Mouse (Mus musculus): Measurements from ENCODE around the gene Fcamr.

The Fcamr gene

DNA sequence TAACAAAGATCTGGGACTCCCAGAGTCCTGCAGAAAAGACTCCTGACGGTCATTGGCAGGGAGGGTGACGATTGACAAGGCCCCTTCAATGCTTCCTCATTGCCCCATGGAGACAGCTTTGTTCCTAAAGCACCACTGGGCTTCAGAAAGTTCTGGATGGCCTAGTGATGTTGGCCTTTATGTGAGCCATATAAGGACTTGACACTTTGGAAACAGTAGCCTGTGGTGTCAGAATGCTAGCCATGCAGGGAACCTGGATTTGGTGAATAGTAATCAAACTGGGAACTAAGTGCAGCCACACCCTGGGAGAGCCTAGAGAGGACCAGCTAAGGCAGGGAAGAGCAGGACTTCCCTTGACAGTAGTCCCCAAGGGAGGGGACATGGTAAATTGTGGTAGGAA is 809 bp downstream of the Fcamr start:
- DNase-seq (ENCODE audit: low spot score in 2 of 2) = no peak

DNA sequence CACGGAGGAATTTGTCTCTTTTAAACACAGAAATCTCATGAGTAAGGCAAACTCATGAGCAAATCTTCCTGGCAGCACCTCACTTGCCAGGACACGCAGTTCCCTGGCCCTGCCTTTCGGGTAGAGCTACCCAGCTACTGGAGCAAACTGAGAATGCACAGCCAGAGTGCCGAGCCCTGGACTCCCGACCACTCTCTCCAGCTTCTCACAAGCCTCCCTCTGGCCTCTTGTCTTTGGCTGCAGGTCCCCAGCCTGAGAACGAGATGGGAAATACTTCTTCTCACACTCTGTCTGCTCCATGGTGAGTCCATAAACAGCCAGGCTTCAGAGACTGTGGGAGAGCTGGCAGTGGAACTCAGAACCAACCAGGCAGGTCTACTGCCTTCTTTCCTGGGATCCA is 2.3 kb downstream of the Fcamr start:
- DNase-seq (ENCODE audit: low spot score in 2 of 2) = no peak

DNA sequence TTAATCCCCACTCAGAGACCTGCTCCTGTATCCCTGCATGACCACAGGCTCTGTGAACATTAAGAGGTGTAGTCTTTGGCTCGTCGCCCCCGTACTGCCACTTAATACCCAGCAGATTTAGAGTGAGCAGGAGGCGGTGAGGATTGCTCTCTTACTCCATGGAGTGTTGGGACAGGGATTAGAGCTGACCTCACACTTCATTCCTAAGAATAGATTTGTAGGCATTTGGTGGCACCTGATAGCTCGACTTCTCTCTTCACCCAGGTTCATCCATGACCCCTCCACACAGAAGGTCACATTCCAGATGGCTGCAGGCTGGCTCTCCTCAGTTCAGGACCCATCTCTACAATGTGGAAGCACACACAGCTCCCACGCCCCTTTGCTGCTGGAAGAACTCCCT is 3.6 kb downstream of the Fcamr start:
- no peak for DNase-seq (ENCODE audit: low spot score in 2 of 2)

DNA sequence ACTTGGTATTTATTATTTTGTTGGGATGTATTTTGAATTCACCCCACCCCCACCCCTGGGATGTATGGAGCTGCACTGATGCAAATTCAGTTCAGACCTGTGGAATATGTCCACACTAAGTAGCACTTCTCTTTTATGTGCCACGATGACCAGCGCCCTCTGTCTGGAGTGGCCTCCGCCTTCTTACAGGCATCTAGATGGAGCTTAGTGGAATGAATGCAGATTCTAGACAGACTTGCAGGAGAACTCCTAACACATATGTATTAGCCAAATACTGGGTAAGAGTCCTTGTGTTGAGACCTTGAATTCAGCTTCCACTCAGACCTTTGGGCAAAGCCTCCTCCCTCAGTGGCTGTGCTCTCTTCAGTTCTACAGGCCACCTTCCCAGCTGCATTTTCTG is 10.2 kb downstream of the Fcamr start:
- DNase-seq (ENCODE audit: low spot score in 2 of 2) = no peak

DNA sequence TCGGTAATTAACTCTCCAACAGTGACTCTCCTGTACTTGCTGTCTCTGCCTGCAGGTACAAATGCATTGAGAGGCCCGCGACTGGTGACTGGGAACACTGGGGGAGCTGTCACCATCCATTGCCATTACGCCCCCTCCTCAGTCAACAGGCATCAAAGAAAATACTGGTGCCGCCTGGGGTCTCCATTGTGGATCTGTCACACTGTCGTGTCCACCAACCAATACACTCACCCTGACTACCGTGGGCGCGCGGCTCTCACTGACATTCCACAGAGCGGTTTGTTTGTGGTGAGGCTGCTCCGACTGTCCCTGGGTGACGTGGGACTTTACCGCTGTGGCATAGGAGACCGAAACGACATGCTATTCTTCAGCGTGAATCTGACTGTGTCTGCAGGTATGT is 10.6 kb downstream of the Fcamr start:
- no peak for DNase-seq (ENCODE audit: low spot score in 2 of 2)

DNA sequence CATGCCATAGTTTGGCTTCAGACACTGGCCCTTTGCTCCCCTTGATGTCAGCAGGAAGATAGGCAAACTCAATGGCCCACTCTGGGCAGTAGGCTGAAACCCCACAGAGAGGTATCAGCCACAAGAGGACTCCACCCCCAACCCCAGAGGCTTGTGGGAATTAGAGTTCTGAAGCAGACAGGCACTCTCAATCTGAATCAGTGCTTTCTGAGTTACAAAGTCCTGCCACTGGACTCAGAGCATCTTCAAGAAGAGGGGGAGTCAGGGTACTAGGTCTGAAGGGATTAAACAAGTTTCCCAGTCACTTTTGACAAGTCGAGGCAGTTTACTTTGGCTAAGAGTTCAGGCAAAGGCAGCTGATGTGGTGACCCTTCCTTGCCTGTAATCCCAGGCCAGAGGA is 19.0 kb downstream of the Fcamr start:
- DNase-seq (ENCODE audit: low spot score in 2 of 2) = no peak

DNA sequence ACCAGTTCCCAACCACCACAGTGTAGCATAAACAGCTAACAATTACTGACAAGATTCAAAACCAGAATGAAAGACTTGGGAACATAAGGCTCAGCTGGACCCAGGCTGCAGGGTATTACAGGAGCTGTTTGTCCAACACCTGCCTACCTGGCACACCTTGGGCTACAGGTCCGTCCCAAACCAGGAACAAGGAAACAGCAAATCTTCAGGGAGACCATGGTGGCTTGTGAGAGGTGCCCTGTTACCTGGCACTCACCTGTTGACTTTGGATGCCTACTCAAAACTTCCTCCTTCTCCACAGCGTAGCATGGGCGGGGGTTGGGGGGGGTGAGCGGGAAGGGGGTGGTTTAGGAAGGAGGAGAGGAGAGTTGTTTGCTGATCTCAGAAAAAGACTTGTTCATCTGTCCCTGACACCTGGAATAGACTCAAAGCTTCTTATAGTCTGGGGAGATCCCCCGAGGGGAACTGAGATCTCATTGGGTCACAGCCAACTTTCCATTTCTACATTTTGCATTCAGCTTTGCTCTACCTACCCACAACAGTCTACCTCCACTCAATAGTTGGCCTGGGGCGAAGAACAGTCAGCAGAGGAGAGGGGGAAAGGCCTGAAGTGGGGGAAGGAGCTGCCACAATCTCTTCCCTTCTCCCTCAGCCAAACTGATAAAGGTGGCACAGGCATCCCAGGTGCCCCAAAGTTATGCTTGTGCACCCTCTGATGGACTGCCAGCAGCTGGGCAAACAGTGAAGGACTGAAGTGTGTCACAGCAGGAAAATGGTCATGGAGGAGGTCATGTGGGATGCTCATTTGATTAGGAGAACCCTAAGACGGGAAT is 19.8 kb downstream of the Fcamr start:
- no peak for DNase-seq (ENCODE audit: low spot score in 2 of 2)

DNA sequence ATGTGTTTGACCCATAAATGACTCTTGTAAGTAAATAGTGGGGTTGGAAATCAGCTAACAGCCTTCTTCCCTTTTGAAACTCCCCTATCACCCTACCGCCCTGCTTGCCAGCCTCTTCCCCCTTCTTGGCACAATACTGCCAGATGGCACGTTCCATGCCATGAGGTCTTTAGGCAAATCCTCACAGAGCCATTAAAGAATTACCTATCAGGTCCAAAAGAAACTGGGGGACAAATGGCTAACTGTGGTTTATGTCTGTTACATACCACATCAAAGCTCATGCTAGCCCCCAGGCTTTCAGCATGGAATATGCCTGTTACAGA is 20.4 kb downstream of the Fcamr start:
- DNase-seq (ENCODE audit: low spot score in 2 of 2) = no peak

DNA sequence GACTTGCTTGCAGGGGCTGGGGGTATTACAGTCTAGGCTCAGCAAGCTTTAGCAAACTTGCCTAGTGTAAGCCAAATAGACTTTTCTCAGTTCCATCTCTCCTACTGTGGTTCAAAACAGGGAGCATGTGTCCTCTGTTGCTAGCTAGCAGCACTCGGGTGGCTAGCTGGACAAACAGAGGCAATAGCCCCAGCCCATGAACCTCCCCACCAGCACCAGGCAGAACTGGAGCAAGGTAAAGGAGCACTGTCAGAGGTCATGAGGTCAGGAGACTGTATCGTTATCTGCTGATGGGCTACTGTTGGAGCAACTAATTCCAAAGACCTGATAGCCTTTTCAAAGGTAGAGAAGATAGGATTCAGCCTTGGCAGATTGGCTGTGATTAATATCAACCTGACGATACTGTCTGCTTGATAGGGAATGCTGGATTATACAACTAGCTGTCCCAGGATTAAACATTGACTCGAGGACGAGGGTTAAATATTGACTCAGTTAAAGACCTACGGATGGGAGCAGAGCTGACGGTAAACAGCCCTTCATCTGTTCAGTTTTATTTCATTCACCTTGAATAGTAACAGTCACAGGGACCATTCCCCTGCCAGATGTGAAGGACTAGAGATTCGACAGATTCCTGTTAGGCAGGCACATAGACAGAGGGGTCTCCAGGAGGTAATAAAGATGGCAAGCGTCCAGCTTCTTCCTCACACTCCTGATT is 21.4 kb downstream of the Fcamr start:
- DNase-seq (ENCODE audit: low spot score in 2 of 2) = no peak

DNA sequence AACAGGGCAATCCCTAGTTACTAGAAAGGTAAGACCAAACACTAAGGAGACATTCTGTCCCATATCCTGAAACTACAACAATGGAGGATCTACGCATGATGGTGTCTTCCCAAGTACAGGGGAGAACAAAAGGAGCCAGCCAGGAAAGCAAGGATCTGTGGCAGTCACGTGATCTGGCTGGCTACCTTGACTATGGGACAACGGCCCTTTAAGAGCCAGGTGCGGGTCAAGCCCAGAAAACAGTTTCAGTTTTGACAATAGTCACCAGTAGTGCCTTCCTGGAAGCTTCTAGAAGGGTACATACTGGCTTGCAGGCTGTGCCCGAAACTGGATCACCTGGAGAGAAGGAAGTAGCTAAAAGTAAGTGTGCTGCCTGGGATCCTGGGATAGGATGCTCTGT is 25.7 kb downstream of the Fcamr start, which contains the start of gene Pigr:
Gene Pigr, plus strand, starts transcription at position 237 of the 400 bp plus-strand sequence.
- DNase-seq (ENCODE audit: low spot score in 2 of 2) = no peak

DNA sequence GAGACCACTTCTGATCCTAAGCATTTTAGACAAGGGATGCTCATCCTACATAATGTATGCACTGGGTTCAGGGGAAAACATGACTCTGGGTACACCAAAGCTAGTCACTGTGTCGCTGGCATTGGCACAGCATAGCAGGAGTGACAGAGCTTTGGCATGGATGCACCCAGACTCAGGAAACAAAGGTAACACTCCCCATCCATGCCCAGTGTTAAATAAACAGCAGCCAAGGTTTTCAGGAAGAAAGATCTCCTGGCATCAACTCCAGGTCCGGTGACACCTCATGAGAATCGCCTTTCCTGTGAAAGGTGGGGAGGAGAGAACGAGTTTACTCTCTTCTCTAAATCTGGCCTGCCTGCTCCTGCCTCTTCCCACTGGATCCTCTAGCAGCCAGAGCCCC is 28.0 kb downstream of the Fcamr start:
- no peak for DNase-seq (ENCODE audit: low spot score in 2 of 2)

DNA sequence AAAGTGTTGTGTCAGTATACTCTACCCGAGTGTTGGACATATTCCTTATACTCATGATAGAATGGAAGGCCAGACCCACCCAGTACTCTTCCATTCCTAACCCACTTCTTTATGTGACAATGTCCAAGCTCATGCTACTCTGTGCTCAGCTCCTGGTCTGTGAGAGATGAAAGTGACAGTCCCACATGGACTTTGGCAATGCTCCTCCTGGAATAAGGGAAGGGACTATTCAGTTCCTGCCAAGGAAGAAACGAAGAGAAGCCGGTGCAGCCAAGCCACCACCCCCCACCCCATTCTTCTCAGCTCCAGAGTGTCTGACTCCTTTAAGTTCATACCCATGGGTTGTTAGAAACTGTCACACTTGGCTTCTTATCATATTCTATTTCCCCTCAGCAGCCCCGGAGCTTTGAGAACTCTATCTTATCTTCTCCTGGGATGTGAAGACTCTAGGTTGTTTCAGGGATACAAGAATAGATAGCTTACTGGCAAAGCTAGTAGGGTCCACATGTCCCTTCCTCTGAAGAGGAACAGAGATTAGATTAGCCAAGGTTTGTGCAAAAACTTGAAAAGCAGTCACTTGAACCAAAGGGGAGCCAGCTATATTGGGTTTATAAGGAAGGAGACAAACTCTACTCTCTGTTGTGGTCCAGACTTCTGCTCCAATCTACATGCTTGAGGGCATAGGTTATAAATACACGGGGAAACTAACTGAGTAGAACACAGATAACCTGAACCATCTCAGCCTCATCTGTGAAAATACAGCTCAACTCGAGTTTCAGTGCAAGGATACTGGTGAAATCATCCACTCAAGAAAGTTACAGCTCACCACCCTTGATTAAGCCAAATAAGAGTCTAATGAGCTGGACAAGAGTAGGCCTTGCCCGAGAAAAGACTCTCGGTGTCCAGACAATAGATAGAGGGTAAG is 29.5 kb downstream of the Fcamr start:
- no peak for DNase-seq (ENCODE audit: low spot score in 2 of 2)

DNA sequence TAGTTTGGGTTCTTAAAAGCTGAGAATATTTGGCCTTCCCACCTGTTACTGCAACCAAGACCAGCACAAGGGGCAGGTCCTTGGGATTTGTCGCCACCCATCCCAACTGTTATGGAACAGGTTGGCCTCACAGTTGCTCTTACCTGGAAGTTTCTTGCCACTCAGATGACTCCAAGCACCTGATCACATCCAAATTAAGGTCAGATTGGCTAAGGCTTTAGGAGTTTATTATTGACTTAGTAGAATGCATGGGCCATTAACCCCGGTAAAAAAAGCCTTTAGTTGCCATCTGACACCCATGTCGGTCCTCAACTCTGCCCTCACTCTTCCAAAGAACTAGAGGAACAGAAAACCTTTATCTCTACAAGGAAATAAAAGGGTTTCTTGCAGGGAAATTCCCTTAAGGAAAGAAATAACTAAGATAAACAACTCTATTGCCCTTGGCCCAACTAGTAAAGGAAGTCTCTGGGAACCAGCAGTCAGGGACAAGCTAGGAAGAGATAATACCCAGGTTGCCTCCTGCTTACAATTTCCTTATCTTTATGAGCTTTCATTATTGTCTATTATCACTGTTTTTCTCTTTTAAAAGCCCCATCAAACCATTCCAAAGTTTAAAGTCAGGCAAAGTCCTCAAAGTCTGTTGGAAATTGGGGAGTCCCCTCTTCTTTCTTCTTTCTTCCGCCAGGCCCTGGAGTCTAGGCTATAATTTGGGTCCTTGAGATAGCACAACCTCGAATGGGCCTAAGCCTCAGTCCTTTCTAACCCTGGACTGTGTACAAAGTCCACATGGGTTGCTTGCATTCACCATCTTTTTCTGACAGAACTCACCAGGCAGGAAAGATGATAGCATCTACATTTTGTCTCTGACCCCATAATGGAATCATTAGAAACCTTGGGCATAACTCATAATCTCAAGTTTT is 31.8 kb downstream of the Fcamr start:
- no peak for DNase-seq (ENCODE audit: low spot score in 2 of 2)

DNA sequence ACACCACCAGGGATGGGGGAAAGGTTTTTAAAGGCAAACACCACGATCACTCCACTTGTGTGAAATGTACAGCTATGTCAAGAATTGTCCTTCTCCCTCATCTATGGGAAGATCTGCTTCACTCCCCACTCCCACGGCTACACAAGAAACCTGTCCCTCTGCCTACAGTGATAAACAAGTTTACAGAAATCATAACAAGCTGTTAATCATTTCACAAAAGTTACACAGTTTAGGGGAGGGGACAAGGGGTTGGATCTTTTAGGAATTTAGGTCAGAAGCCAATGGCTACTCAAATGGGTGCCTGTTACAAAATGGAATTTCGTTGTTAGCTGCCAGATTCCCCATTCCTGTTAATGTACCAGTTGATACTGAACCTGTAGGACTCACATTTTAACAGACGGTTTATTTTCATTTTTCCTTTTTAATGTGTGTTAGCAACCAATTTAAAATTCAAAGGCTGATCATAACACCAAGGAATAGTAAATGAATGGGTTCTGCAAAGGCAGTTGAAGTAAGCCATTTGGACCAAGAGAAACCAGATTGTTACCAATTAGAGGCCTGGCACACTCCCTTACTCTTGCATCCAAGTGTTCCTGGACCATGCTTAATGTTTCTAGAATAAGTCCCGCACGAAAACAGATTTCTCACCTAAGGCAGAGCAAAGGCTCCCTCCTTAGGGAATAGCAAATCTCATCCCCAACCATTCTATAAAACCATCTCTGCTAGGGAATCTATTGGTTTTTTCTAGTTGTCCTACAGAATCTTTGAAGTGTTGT is 34.6 kb downstream of the Fcamr start:
- no peak for DNase-seq (ENCODE audit: low spot score in 2 of 2)

DNA sequence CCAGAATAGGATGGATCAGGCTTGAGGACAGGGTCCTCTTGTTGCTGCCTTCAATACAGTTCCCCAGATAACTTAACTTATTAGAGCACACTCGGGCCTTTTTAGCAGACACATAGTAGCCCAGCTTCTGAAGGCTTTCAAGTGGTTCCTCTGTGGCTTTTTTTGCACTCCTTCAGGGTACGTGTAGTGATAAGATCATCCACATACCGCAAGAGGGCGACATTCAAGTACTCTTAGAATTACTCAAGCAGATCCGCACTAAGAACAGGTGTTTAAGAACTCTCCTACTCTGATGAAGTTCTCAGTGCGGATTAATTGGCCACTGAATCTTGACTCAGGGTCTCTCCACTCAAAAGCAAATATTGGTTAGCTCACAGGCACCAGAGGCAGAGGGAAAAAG is 37.6 kb downstream of the Fcamr start:
- peak; percentile 37 to 75 for DNase-seq (ENCODE audit: low spot score in 2 of 2)

DNA sequence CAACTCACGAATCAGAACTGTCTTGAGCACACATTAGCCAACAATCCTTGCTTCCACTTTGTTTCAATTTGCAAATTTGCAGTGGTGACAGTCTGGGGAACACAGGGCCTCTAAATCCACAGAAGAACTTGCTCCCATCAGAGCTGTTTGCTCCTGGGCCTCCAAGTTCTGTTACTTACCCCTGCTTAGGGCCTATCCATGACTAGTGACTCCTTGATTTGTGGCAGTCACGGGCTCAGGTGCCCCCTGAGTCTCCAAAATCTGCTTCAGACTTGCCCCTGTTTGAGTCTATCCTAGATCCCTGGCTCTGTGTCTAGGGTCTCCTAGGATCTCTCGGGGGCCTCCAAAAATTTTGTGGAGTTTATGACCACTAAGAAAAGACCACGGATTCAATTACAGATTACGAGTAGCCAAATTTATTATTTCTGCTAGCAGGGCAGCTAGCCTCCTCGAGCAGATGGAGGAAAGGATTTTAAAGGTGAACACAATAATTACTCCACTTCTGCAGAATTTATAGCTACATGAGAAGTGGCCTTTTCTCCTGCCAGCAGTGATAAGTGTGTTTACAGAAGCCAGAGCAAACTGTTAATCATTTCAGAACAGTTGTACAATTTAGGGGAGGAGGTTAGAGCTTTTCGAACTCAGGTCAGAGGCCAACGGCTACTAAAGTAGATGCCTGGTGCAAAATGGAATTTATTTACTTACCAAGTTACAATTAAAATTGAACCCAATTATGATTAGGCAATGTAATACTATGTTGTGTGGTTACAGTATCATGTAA is 40.1 kb downstream of the Fcamr start:
- no peak for DNase-seq (ENCODE audit: low spot score in 2 of 2)

DNA sequence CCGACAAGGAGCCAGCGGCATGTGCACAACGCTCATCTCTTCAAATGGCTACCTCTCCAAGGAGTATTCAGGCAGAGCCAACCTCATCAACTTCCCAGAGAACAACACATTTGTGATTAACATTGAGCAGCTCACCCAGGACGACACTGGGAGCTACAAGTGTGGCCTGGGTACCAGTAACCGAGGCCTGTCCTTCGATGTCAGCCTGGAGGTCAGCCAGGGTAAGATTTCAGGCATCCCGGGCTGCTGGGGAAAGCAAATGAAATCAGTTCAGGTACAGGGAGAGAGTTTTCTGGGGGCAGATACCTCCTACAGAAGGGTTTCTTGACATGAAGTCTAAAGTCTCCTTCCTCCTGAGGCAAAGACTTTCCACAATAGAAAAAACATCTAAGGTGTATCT is 40.9 kb downstream of the Fcamr start:
- DNase-seq (ENCODE audit: low spot score in 2 of 2) = no peak

DNA sequence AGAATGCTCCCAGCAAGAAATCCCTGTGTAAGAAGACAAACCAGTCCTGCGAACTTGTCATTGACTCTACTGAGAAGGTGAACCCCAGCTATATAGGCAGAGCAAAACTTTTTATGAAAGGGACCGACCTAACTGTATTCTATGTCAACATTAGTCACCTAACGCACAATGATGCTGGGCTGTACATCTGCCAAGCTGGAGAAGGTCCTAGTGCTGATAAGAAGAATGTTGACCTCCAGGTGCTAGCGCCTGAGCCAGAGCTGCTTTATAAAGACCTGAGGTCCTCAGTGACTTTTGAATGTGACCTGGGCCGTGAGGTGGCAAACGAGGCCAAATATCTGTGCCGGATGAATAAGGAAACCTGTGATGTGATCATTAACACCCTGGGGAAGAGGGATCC is 43.8 kb downstream of the Fcamr start:
- no peak for DNase-seq (ENCODE audit: low spot score in 2 of 2)

DNA sequence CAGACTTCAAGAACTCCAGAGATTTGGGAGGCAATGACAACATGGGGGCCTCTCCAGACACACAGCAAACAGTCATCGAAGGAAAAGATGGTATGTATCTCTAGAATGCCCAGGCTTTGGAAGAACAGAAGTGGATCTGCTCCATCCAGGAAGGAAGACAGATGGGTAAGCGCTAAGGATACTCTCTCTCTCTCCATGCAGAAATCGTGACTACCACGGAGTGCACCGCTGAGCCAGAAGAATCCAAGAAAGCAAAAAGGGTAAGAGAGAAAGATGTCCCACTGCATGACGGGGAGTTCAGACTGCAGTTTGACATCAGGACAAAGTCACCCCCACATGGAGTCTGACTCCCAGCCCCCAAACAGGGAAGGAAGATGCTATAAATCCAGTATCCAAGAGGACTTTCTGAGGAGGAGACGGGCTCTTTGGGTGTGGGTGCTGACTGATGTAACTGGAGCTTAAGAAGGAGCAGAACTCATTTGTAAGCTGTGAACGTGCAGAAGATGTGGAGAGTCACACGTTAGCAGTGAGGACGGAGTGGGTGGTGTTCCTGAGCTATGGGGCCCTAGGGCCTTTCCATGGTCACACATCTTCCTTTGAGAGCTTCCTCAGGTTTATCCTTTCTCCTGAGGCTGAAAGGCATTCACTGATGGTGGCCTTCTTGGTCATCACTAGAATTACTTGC is 49.0 kb downstream of the Fcamr start:
- no peak for DNase-seq (ENCODE audit: low spot score in 2 of 2)
